Mouse (Mus musculus) yolk sac, embryonic 10.5 days (tissue): Measurements from ENCODE around the gene Spopl.
"Not testable (repeated sequence)": the region's sequence is repeated elsewhere in the genome, so short reads cannot be mapped to it uniquely, and the experiment has no call there.

Experiments
- DNase-seq: peaks from one replicate; pipeline ENCODE4 v3.0.0-alpha.2; 2017; ENCODE audit warnings: low spot score

The Spopl gene

DNA sequence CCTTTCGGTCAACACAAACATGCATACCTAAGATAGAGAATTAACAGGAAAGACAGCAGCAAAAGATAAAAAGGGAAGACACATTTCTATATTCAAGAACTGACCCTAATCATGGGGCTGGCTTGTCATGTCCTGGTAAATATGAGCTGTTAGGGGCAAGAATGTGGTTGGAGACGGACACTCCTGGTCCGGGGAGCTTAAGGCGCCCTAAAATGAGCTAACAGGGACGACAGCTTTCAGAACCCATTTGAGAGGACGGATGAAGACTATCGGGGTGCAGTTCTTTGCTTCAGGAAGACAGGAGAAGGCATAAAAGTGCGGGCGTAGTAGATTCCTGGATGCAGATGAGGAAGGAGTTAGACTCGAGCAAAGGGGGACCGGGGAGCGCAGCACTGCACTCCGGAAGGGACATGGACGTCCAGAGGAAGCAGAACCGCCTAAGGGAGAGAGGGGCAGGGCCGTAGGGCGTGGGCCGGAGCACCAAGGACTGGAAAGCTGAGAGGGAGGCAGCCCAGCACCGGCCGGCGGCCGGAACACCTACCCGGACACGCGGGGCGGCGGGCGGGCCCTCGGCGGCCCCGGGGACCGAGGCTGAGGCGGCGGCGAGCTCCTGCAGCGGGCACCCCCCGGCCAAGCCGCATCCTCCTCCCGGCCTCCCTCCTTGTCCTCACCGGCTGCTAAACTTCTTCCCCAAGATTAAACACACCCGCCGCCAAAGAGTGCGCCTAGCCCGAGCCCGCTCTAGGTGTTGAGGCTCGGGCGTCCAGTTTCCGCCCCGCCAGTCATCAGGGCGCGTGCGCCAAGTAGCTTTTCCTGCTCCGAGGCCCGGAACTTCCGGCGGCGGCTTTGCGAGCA lies at the start of gene Spopl:
Spopl (minus strand) TSS at position 805 of the 855 bp plus-strand sequence.
- peak; percentile 78 for DNase-seq

DNA sequence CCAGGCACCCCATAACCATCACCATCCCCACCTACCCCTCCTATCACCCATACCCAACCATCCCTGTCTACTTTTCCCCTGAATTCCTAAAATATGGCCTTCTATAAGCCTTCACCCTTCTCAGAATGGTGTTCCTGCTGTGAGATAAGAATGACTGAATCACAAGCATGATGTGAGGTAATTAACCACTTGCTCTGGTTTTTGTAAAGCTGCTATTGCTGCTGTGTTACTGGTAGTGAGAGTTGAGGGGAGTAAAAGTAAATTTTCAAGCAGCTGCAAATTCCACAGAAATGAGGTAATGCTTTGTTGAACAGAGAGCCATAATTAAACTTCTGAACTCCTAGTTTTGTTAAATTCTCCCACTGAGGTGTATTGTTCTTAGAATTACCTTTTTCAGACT lies 48.2 kb upstream of the Spopl start:
- DNase-seq = no peak

DNA sequence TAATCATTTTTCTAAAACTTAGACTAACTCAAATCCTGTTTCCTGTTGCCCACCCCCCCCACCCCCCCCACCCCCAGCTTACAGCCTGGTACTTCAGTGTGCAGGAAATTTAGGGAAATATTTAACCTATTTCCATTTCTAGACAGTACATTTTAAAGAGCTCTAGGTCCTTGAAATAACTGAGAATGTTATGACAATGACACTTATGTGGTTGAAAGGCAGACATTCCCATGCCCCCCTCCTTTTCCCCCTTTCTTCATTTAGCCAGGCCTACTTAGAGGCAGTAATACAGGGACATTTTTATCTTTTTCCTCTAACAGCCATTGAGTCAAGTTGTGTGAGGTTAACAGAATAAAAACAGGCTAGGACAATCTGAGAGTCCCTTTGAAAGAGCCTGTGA lies 46.1 kb upstream of the Spopl start:
- no peak for DNase-seq

DNA sequence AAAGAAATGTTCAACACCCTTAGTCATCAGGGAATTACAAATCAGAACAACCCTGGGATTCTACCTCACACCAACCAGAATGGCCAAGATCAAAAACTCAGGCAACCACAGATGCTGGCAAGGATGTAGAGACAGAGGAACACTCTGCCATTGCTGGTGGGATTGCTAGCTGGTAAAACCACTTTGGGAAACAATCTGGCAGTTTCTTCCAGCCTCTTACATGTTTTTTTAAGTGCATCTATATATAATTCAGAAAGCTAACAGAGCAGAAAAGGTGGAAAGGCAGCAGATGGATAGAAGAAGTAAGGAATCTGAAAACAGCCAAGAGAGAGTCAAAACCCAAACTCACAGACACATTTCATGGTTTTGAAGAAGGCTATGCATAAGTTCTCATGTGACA lies 33.5 kb upstream of the Spopl start:
- no peak for DNase-seq

DNA sequence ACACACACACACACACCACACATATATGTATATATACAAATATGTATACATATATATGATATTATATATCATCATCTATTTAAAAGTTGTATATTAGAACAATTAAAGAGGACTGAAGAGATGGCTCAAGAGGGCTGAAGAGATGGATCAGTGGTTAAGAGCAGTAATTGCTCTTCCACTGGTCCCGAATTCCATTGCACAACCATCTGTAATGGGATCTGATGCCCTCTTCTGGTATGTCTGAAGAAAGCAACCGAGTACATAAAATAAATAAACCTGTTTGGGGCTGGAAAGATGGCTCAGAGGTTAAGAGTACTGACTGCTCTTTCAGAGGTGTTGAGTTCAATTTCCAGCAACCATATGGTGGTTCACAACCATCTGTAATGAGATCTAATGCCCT lies 16.9 kb upstream of the Spopl start:
- DNase-seq = no peak

DNA sequence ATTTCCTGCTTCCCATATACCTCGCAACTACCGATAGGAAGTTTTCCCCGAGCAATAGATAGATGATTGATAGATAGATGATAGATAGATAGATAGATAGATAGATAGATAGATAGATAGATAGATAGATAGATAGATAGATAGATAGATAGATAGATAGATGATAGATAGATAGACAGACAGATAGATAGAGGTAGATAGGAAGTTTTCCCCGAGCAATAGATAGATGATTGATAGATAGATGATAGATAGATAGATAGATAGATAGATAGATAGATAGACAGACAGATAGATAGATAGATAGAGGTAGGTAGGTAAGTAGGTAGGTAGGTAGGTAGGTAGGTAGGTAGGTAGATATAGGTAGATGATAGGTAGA lies 239 bp upstream of the Spopl start:
- not testable (repeated sequence) for DNase-seq

DNA sequence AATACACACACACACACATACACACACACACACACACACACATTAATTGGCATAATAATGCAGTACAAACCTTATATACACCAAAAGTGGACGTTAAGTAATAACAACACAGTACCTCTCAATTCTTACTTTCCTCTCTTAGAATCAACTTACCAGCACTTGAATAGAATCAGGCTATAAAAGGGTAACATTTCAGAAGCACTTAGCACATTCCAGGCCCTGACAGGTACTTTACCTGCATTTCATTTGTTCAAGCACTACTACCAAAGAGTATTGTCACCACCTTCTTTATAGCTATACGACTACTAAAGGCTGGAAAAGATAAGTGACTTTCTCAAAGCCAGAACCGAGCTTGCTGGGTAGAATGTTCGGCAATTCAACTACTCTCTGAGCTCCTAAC lies 1.3 kb downstream of the Spopl start:
- no peak for DNase-seq

DNA sequence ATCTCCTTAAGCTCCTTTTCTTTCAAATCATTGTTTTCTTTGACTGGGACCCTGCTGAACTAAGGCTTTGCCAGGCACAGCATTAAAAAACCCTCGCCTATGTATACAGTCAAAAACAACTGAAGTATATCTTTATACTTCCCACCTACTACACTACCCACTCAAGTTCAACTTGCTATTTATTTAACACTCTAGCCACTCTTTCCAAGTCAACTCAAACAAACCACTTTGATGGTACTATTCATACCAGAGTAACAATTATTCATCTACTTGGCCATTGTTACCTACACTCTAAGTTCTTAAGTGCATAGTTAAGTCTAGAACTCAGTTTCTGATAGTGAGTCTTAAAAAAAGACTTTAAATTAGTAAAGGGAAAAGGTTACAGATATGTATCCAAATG lies 3.1 kb downstream of the Spopl start:
- DNase-seq = no peak

DNA sequence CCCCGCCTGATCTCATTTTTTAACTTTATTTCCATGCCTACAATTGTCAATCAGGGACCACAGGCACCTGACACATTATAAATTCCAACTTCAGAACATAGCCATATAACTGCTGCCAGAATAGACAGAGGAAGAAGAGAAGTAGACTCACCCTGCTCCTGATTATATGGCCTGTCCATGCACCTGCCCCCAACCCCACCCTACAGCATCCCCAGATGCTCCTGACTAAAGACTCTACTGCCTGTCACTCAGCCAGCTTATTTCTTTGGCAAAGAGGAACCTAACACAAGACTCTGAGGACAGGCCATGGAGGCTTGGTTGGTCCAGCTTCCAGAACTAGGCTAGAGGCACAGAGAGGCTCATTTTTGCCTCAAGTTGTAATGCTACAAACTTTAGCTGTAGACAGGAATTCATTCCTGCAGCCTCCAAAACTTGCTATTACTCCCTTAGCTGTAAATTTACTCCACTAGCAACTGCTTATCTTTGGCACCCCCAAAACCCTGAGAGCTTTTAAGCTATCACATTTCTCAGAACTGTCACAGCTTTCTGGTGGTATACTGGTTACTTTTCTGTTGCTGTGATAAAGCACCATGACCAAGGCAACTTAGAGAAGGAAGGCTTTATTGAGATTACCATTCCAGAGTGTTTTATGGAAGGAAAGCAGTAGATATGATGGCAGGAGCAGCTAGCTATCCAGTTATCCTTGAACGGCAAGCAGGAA lies 6.7 kb downstream of the Spopl start:
- DNase-seq = no peak

DNA sequence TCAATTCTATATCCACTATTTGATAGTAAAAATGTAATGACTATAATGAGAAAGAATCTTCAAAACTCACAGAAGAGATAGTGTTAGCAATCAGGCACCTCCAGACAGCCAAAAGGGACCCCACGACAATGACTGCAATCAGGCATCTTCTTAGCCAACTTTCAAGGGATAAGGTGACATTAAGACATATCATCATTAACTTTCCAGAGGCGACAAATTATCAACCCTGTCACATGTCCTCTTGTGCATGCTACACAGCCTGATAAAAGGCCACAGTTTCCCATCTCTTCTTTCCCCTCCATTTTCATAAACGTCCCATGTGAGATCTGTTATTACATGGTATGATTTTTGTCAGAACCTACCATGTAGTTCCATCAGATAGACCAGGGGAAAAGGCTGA lies 9.0 kb downstream of the Spopl start:
- no peak for DNase-seq

DNA sequence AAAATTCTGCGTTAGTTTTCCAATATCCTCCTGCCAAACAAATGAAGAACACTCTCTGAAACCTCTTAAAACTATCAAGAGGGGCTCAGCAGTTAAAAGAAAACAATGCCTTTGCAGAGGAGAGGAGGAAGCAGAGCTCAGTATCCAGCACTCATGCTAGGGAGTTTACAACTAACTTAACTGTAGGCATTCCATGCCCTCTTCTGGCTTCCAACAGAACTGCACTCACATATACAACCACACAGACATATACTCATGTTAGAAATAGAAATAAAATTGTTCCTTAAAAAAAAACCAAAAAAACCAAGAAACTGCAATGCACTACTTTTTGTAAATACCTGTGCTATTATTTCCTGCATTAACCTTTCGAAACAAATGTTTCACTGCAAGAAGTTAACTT lies 12.7 kb downstream of the Spopl start:
- no peak for DNase-seq

DNA sequence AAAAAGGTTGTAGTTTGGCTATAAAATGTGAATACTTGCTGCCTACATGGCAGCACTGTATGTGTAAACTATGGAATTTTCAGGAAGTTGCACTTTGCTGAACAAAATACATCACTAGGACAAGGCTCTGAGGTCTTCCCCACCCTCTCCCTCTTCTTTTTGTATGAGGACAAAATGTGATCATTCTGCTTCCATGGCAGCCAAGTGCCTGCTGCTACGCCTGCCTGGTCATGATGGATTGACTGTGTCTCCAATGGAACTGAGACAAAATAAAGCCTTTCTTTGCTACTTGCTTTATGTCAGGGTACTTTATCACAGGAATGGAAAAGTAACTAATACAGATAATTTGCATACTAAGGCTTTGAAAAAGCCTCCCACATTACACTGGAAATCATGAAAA lies 20.7 kb downstream of the Spopl start:
- DNase-seq = no peak

DNA sequence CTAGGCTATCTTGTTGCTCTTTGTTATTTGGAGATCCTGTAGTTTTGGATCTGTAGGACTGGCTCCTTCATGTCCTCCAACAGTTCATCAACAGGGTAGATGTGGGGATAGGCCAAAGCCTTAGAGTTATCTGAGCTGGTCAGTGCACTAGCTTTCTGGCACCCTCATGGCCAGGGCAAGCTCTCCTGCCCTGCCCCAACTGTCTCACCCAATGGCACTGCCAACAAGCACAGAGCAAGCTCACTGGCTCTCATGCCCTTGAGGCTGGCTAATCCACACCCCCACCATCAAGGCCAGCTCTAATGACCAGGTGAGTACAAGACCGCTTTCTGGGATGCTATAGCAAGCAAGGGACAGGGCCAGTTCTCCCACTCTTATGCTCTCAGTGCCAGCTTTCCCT lies 24.7 kb downstream of the Spopl start:
- DNase-seq = no peak

DNA sequence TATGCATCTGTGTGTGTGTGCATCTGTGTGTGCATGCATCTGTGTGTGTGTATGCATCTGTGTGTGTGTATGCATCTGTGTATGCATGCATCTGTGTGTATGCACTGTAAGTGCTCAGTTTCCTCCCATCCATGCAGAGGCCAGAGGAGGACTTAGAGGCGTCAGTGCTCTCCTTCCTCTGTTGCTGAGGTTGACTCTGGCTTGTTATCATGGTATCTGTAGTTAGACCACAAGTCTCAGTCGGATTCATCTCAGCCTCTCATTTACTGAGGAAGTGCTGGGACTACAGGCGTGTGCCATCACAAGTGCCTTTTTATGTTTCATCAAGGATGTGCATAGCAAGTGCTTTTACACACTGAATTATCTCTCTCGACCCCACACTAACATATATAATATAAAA lies 31.9 kb downstream of the Spopl start:
- DNase-seq = no peak

DNA sequence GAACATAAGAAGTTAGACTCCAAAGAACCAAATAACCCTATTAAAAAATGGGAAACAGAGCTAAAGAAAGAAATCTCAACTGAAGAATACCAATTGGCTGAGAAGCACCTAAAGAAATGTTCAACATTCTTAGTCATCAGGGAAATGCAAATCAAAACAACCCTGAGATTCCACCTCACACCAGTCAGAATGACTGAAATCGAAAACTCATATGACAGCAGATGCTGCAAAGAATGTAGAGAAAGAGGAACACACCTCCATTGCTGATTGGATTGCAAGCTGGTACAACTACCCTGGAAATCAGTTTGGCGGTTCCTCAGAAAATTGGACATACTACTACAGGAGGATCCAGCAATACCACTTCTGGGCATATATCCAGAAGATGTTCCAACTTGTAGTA lies 44.2 kb downstream of the Spopl start:
- not testable (repeated sequence) for DNase-seq

DNA sequence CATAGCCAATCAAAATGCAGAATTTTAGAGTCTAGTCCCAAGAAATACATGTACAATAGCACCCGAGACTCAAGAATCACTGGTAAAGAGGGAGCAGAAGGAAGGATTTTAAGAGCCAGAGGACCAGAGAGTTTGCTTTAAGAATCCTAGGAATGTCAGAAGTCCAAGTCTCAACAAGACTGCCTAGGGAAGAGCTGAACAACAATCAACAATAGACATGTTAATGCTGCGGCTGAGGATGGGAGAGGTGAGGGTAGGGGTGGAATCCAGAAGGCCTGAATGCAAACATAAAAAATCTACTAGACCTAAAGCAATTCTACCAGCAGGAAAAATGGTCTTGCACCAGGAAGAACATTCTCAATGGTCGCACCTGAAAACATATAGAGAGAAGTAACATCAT lies 66.8 kb downstream of the Spopl start:
- DNase-seq = no peak

DNA sequence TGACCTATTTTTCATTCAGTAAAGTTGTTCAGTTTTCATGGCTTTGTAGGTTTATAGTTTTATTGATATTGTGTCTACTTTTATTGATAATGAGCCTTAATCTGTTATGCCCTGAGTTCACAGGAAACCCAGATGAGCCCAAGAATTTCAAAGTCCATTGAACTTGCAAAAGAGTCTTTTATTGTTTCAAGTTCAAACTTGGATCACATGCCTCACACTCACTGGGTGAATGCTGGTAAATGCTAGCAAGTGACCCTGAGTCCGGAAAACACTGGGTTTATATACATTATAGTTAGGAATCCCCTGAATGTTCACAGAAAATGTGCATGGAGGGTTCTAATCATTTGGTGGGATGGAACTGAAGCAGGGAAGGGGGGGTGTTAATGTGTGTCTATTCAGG lies 90.2 kb downstream of the Spopl start:
- DNase-seq = no peak

DNA sequence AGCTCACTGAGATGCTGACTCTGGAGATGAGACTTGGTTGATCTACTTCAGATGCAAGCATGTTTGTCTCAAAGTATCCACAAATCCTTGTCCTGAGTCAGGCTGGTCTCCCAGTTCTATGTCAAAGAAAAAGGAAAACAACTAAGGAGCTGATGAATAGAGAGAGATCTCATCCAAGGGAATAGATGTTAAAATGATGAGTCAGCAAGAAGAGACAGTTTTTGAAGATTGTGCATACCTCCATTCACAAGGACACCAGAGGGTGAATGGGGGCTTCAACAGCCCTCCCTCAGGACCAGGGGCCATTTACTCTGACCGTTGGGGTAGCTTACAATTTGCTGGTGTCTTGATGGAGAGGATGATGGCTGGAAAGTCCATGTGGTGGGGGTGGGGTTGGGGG lies 104.4 kb downstream of the Spopl start:
- DNase-seq = no peak

DNA sequence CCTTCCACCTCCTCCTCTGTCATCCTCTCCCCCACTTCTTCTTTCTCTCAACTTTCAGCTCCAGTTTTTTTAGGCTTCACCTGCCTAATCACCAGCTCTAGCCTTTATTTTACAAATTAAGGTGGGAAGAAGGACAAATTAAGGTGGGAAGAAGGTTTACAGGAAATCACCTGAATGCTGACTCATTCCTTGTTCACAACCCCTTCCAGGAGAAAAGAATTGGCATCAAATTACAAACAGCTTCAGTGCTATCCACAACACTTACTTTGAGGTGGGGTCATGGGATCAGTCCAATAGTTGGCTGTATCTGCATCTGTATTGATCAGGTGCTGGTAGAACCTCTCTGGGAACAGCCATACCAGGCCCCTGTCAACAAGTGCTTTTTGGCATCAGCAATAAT lies 114.5 kb downstream of the Spopl start:
- DNase-seq = no peak
